Mouse (Mus musculus) erythroblast, embryonic 14.5 days (primary cell): Measurements from ENCODE around the gene Srpr. TPM values are rescaled to one million over a fixed set of nuclear protein-coding genes. Genes with fewer than 3 reads are reported as not detected.

Source experiments
- H3K27me3 ChIP-seq: 2 replicates; pipeline ENCODE4 v1.6.1; 2012; ENCODE audit warnings: inconsistent platforms; ENCODE audit not compliant: control insufficient read depth
- H3K36me3 ChIP-seq: 2 replicates; pipeline ENCODE4 v1.6.1; 2012; ENCODE audit warnings: mild to moderate bottlenecking, inconsistent platforms; ENCODE audit not compliant: control insufficient read depth
- H3K4me1 ChIP-seq: 2 replicates; pipeline ENCODE4 v1.6.1; 2012; ENCODE audit warnings: inconsistent platforms; ENCODE audit not compliant: control insufficient read depth
- H3K4me3 ChIP-seq: replicated peaks from 2 replicates; pipeline ENCODE3; 2012; ENCODE audit warnings: moderate library complexity, mild to moderate bottlenecking, inconsistent platforms
- H3K9me3 ChIP-seq: 2 replicates; pipeline ENCODE4 v1.6.1; 2012; ENCODE audit warnings: low read length, inconsistent platforms, mixed read lengths; ENCODE audit not compliant: control insufficient read depth
- GATA1 ChIP-seq: IDR thresholded peaks from 2 replicates; pipeline ENCODE4 v1.6.1; 2012; ENCODE audit warnings: low read length, inconsistent platforms, mixed read lengths
- TAL1 ChIP-seq: IDR thresholded peaks from 3 replicates; pipeline ENCODE4 v1.6.1; 2012; ENCODE audit warnings: low read length, inconsistent platforms, mixed read lengths
- polyA plus RNA-seq: library from polyadenylated mRNA; stranded (reverse); fragments of >175 nt; gene quantifications from 2 replicates; pipeline ENCODE4 v1.2.3, GENCODE M21; 2012

The Srpr gene
- polyA plus RNA-seq, 1 experiment = 0.85 TPM

DNA sequence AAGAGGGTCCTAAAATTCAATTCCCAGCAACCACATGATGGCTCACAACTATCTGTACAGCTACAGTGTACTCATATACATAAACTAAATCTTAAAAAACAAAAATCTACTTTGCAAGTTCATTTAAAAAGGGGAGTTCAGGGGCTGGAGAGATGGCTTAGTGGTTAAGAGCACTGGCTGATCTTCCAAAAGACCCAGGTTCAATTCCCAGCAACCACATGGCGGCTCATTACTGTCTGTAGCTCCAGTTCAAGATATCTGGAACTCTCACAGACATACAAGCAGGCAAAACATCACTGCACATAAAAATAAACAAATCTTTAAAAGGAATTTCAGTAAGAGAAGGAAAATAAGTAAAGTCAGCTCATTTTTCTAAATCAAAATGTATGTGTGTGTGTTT lies 38.4 kb downstream of the Srpr start:
- H3K27me3 ChIP-seq = no peaks in the 10 kb centered on the region
- no peaks in the 10 kb centered on the region for H3K4me1 ChIP-seq
- H3K36me3 ChIP-seq = peaks cover 12% of the 10 kb centered on the region
- no peaks in the 10 kb centered on the region for H3K9me3 ChIP-seq
- H3K4me3 ChIP-seq = no peak overlapping the region
- TF ChIP-seq TAL1 (no peak), GATA1 (no peak)

DNA sequence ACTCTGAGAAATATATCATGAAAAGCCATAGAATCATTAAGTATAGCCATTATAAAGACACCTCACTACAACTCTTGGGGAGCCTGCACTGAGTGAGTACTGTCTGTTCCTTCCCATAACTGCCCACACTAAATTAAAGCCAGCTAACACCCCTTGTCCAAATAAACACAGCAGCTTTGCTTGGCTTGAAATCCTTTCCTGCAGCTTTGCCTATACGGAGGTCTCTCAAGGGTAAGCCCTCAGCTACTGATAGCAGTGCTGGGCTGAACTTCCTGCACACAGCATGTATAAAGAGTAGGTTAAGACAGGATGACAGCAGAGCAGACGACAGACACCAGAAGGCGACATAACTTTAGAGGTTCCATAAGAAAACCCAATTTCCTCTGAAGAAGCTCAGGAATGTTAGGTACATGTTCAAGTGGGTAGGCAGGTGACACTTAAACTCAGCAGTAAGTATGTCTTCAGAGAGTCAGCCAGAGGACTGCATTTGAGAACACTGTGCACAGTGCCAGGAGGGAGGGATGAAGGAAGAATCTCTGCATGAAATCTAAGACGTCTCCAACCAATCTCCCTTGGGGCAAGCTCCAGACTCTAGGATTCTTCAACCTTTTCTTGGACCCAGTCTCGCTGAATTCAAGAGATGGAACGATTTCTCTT lies 39.1 kb downstream of the Srpr start:
- H3K9me3 ChIP-seq = no peaks in the 10 kb centered on the region
- no peaks in the 10 kb centered on the region for H3K27me3 ChIP-seq
- TF ChIP-seq GATA1 (no peak), TAL1 (no peak)
- H3K36me3 ChIP-seq = peaks cover 7% of the 10 kb centered on the region
- no peaks in the 10 kb centered on the region for H3K4me1 ChIP-seq
- H3K4me3 ChIP-seq = no peak overlapping the region

DNA sequence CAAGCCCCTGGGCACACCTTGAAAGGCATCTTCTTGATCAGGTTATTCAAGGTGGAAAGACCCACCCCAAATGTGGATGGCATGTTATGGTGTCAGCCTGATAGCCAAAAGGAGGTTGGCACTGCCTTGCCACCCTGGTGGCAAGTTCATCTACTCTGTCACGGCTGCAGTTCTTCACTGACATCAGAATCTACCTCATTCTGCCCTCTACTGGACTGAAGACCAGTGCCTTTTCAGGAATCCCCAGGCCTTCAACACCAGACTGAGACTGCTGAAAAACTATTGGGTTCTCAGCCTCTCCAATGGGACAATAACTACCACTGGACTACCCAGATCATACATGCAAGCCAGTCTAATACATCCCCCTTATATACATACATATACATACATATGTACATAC lies 39.8 kb downstream of the Srpr start:
- TF ChIP-seq TAL1 (no peak), GATA1 (no peak)
- Histone ChIP-seq H3K4me1 (no peaks in the 10 kb centered on the region), H3K36me3 (peaks cover 3% of the 10 kb centered on the region), H3K9me3 (no peaks in the 10 kb centered on the region), H3K27me3 (no peaks in the 10 kb centered on the region), H3K4me3 (no peak overlapping the region)

DNA sequence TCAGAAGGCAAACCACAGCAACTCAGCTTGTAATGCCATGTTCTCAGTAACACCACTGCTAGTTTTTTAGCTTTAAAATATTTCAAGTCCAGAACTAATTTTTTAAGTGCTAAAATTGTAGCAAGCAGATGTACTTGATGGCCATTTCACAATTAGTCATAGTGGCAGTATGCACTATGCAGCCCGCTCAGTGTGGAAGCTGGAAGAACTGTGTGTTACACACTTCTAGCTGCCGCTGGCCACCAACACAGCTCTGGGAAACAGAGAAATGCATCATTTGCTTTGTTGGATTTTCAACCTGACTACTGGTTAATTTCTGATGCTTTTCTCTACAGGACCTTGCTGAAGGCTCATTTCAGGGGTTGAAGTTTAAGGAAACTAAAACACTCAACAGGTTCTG lies 47.4 kb downstream of the Srpr start:
- H3K27me3 ChIP-seq = no peaks in the 10 kb centered on the region
- TF ChIP-seq GATA1 (no peak), TAL1 (no peak)
- no peaks in the 10 kb centered on the region for H3K9me3 ChIP-seq

DNA sequence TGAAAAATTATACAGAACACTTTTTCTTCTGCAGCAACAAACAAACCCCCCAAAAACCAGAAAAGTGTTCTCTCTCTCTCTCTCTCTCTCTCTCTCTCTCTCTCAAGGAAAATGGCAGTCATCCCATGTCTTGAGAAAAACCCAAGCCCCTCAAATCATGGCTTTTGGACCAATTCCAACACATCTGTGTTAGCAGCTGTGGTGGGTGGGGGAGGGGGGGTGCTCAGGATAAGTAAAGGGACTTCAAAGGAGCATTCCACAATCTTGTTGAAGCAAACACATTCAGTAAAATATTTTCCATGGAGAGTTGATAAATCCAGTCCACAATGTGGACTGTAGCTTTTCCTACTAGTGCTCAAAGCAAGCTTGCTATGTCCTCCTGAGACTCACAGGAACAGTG lies 49.5 kb downstream of the Srpr start:
- Histone ChIP-seq H3K36me3 (no peaks in the 10 kb centered on the region), H3K4me3 (no peak overlapping the region), H3K4me1 (no peaks in the 10 kb centered on the region), H3K27me3 (no peaks in the 10 kb centered on the region), H3K9me3 (no peaks in the 10 kb centered on the region)
- TF ChIP-seq TAL1 (no peak), GATA1 (no peak)

More for the DNA sequence above, 47.4 kb downstream of the Srpr start:
- no peak overlapping the region for H3K4me3 ChIP-seq
- no peaks in the 10 kb centered on the region for H3K4me1 ChIP-seq
- H3K36me3 ChIP-seq = no peaks in the 10 kb centered on the region

DNA sequence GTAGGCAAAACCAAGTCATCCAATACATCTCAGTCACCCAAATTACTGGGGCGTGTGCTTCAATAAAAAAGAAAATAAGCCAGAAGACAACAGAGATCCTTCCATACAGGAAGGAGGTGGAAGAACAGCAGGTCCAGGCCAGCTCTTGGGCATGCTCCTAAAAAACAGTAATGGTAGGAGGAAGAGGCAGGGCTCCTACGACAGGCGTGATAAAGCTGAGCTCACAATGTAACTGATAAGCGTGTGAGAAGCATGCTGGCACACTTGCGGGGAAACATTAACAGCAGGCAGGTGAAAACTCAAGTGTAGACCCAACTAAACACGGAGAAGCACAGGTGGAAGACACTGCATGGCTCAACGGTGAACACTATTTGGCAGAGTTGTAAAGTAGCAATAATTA lies 57.4 kb downstream of the Srpr start:
- no peaks in the 10 kb centered on the region; the same call in 1 of the 2 replicates for H3K36me3 ChIP-seq
- TF ChIP-seq GATA1 (no peak), TAL1 (no peak)
- H3K9me3 ChIP-seq = no peaks in the 10 kb centered on the region
- no peaks in the 10 kb centered on the region for H3K27me3 ChIP-seq
- no peak overlapping the region for H3K4me3 ChIP-seq
- H3K4me1 ChIP-seq = peaks cover 13% of the 10 kb centered on the region

DNA sequence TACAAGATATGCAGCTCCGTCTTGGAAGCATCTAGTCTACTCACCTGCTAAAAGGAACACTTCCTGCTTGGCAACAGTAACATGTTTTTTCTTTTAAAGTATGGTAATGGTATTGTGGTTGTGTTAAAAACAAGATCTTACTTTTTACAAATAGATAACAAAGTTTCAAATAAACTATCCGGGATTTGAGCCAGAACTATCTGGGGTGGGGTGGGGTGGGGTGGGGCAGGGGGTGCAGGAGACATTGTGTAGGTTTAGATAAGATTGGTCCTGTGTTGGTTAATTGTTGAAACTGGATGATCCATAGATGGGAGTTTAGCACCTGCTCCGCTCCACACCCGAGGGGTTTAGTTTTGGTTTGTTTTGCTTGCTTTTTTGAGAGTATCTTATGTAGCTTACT lies 62.4 kb downstream of the Srpr start:
- Histone ChIP-seq H3K4me3 (no peak overlapping the region), H3K27me3 (no peaks in the 10 kb centered on the region), H3K4me1 (peaks cover 39% of the 10 kb centered on the region), H3K36me3 (no peaks in the 10 kb centered on the region; the same call in 1 of the 2 replicates), H3K9me3 (no peaks in the 10 kb centered on the region)
- TF ChIP-seq GATA1 (no peak), TAL1 (no peak)

DNA sequence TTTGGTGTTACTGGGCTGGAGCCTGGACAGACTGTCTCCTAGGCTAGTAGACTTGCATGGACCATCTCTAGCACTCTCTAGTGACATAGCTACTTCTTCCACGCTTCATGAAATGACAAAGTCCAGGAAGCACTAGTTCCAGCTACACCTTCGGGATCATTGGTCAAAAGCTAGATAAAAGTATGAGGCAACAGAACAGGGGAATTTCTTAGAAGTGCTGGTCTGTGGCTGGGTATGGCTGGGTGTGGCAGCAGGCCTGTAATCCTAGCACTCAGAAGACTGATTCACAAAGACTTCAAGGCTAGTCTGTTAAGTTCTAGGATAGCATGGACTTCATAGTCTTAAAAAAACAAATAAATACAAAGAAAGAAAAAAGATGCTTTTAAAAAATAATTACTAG lies 63.5 kb downstream of the Srpr start:
- TF ChIP-seq GATA1 (no peak), TAL1 (no peak)
- Histone ChIP-seq H3K36me3 (no peaks in the 10 kb centered on the region), H3K9me3 (no peaks in the 10 kb centered on the region), H3K27me3 (no peaks in the 10 kb centered on the region), H3K4me1 (peaks cover 42% of the 10 kb centered on the region), H3K4me3 (no peak overlapping the region)

DNA sequence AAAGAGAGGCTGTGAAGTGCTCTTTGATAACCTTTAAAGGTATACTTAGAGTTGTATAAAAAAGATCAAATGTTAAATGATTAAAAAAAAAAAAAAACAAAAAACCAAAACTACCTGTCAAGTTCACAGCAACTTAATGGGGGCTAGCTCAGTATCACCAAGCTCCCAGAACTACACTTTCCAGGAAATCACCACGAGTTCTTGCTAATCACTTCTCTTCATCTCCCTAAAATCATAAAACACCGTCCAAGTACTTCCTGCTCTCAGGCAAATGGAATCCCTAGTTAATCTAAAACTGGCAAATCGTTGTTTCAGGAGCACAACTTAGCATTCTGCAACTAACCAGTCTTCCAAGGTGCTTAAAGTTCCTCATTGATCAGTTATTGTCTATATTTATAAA lies 64.5 kb downstream of the Srpr start:
- Histone ChIP-seq H3K27me3 (no peaks in the 10 kb centered on the region), H3K9me3 (no peaks in the 10 kb centered on the region), H3K4me1 (peaks cover 49% of the 10 kb centered on the region), H3K36me3 (peaks cover 2% of the 10 kb centered on the region; the same call in 1 of the 2 replicates), H3K4me3 (no peak overlapping the region)
- TF ChIP-seq TAL1 = no peak
- TF ChIP-seq GATA1 = no peak
